Mouse (Mus musculus): ENCODE measurements around the gene Gm9958.

Gene Gm9958

GRCm38 (mm10) chr5:90414142-90414924, 47.3 kb downstream of the Gm9958 start:
- no peak for DNase-seq (ENCODE audit: low read depth)

GRCm38 (mm10) chr5:90414925-90415295, 47.9 kb downstream of the Gm9958 start:
- no peak for DNase-seq (ENCODE audit: low read depth)
